Mouse (Mus musculus) neural tube, embryonic 10.5 days (tissue): ENCODE results near the gene Olfr785.
"Not testable (repeated sequence)": the region's sequence is repeated elsewhere in the genome, so short reads cannot be mapped to it uniquely, and the experiment has no call there.

Source experiments
- DNase-seq: peaks from one replicate; pipeline ENCODE4 v3.0.0-alpha.2; 2017; ENCODE audit warnings: low spot score; ENCODE audit errors: extremely low spot score

Gene Olfr785

GRCm38 (mm10) chr10:129405126-129405525, at the start of gene Olfr785:
Olfr785 (plus strand) TSS chr10:129405426.
- DNase-seq, result no peak

- DNase-seq, result not testable (repeated sequence)
Observed at GRCm38 (mm10) chr10:129356496-129356895, 48.7 kb upstream of the Olfr785 start.

- no peak for DNase-seq
Observed at GRCm38 (mm10) chr10:129357307-129357706, 47.9 kb upstream of the Olfr785 start.

- DNase-seq, result not testable (repeated sequence)
Observed at GRCm38 (mm10) chr10:129374051-129374450, 31.2 kb upstream of the Olfr785 start.

GRCm38 (mm10) chr10:129383783-129384182, 21.4 kb upstream of the Olfr785 start, which contains the start of gene Olfr784:
Olfr784 (plus strand) TSS chr10:129384083.
- no peak for DNase-seq

- DNase-seq, result no peak
Observed at GRCm38 (mm10) chr10:129400892-129401291, 4.3 kb upstream of the Olfr785 start.

- DNase-seq, result no peak
Observed at GRCm38 (mm10) chr10:129427006-129427405, 21.8 kb downstream of the Olfr785 start, which contains the start of gene Olfr786. Olfr786 (plus strand) TSS chr10:129427306.
